Mouse (Mus musculus): ENCODE measurements at regions not wholly inside any gene's neighbourhood (a gene's known extent, or its start where the extent isn't known, plus 50 kb on each side); places are given as distances from the start of the nearest gene placed in this dataset.

GRCm38 (mm10) chr2:170203496-170203895 lies 55.6 kb upstream of the Zfp217 start:
- no peak for TF ChIP-seq CTCF (IDR thresholded peaks at IDR 0.05 in 2 of 3, conservative IDR thresholded peaks at IDR 0.05 in 1 of 3; ENCODE audit: control insufficient read depth in 1 of 3, insufficient read depth in 1 of 3, low read depth in 2 of 3, low read length in 3 of 3, poor library complexity in 1 of 3, severe bottlenecking in 1 of 3)
- no peak for TF ChIP-seq ZMIZ1 (IDR thresholded peaks at IDR 0.05; ENCODE audit: low read depth, low read length)
- TF ChIP-seq USF1 (IDR thresholded peaks at IDR 0.05; ENCODE audit: low read depth, low read length), result no peak
- TF ChIP-seq E2F4 (IDR thresholded peaks at IDR 0.05; ENCODE audit: borderline replicate concordance, low read depth, low read length), result no peak
- no peak for TF ChIP-seq POLR2A (IDR thresholded peaks at IDR 0.05; ENCODE audit: control insufficient read depth in 1 of 2, insufficient read depth in 1 of 2, low read depth in 1 of 2, low read length in 2 of 2, poor library complexity in 1 of 2)
- no peak for TF ChIP-seq SMC3 (IDR thresholded peaks at IDR 0.05; ENCODE audit: low read depth, low read length)
- TF ChIP-seq MYC (IDR thresholded peaks at IDR 0.05; ENCODE audit: low read depth, low read length), result no peak
- no peak for TF ChIP-seq TBP (IDR thresholded peaks at IDR 0.05; ENCODE audit: low read depth, low read length)
- no peak for TF ChIP-seq MAFK (IDR thresholded peaks at IDR 0.05; ENCODE audit: borderline replicate concordance, low read depth, low read length)
- TF ChIP-seq CHD2 (IDR thresholded peaks at IDR 0.05; ENCODE audit: low read length), result no peak
- no peak for TF ChIP-seq EP300 (IDR thresholded peaks at IDR 0.05; ENCODE audit: low read depth in 1 of 2, low read length in 2 of 2)
- no peak for TF ChIP-seq MAX (IDR thresholded peaks at IDR 0.05; ENCODE audit: low read length)
- no peak for TF ChIP-seq GATA1 (IDR thresholded peaks at IDR 0.05; ENCODE audit: low read depth, low read length)

Data from MEL (cell line).